Mouse (Mus musculus) G1E (cell line): ENCODE data around the gene Dvl1. TPM values are rescaled to one million over a fixed set of nuclear protein-coding genes. Genes with fewer than 3 reads are reported as not detected.

Source experiments
- ATAC-seq: 2 replicates; pipeline ENCODE4 v1.8.0; 2016; ENCODE audit warnings: mild to moderate bottlenecking; ENCODE audit not compliant: insufficient number of reproducible peaks, poor library complexity, low FRiP score, severe bottlenecking; ENCODE audit errors: extremely low read depth
- DNase-seq: peaks from one replicate; pipeline ENCODE4 v3.0.0; 2012; ENCODE audit warnings: low spot score
- H3K27me3 ChIP-seq: 2 replicates; pipeline ENCODE4 v1.6.1; 2012; ENCODE audit warnings: mild to moderate bottlenecking, low read length, inconsistent platforms; ENCODE audit not compliant: insufficient read depth
- H3K36me3 ChIP-seq: replicated peaks from 2 replicates; pipeline ENCODE3; 2012; ENCODE audit warnings: mild to moderate bottlenecking, inconsistent platforms
- H3K4me1 ChIP-seq: 2 replicates; pipeline ENCODE4 v1.6.1; 2012; ENCODE audit warnings: low read depth, low read length, inconsistent platforms, mixed read lengths; ENCODE audit not compliant: insufficient read depth
- H3K4me3 ChIP-seq: 2 replicates; pipeline ENCODE4 v1.5.1; 2012; ENCODE audit warnings: low read depth, mild to moderate bottlenecking, inconsistent platforms, low read length, moderate library complexity, mixed read lengths
- H3K9me3 ChIP-seq: replicated peaks from 2 replicates; pipeline ENCODE4 v1.6.1; 2012; ENCODE audit warnings: inconsistent platforms
- CTCF ChIP-seq: IDR thresholded peaks from 2 replicates; pipeline ENCODE4 v1.5.1; 2012; ENCODE audit warnings: low read depth, low read length, inconsistent platforms, mixed read lengths
- GATA1 ChIP-seq: IDR thresholded peaks from 2 replicates; pipeline ENCODE4 v1.6.1; 2012; ENCODE audit warnings: borderline replicate concordance, low read length, inconsistent platforms, mixed read lengths
- GATA2 ChIP-seq: IDR thresholded peaks from 2 replicates; pipeline ENCODE4 v1.6.1; 2012; ENCODE audit warnings: low read depth, low read length, inconsistent platforms, borderline replicate concordance
- POLR2AphosphoS5 ChIP-seq: IDR thresholded peaks from 2 replicates; pipeline ENCODE4 v1.6.1; 2012; ENCODE audit warnings: low read depth, low read length, inconsistent platforms; ENCODE audit not compliant: insufficient replicate concordance
- TAL1 ChIP-seq: conservative IDR thresholded peaks from 2 replicates; pipeline ENCODE4 v1.6.1; 2012; ENCODE audit warnings: low read depth, low read length, inconsistent platforms, mixed read lengths
- polyA plus RNA-seq: library from polyadenylated mRNA; stranded (reverse); fragments of >175 nt; gene quantifications from 2 replicates; pipeline ENCODE4 v1.2.3, GENCODE M21; 2012
- total RNA-seq, 2 experiments: library from RNA; stranded (forward) in 1 of 2; stranded (reverse) in 1 of 2; fragments of 200-1000 nt in 1 of 2; fragments of >200 nt in 1 of 2; fragmentation: Nextera tagmentation in 1 of 2; gene quantifications; 2 replicates each; pipeline ENCODE4 v1.2.3; 2014 to 2017

The Dvl1 gene
- total and polyA plus RNA-seq, 3 experiments = 9.2 to 77.7 (median 14.4) TPM

DNA sequence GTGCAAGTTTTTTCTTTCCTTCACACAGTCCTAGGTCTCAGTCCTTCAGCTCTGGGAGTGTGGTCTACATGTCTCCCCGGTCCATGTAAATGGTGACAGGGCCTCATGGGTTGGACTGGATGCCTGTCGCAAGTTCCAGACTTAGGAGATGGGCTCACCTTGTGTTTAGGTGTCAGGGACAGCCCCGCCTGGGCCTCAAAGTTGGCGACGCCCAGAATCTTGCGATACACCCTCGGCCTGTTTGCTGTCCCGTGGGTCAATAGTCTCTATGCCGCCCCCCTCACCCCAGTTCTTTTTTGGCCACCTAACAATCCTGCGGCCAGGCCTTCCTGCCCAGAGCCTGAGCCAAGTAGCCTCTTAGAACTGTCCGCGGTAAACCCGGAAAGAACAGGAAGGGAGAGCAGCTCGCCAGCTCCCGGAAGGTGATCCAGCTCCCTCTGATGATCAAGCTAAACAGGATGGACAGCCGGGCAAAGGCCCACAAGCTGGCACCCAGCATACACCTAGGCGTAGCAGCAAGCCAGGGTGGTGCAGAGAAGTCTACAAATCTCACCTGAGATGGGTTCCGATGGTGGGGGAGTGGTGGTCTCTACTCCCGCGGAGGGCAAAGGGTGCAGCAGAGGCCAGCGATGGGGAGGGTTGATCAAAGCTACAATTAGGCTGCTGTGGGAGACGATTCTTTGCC lies 21.6 kb downstream of the Dvl1 start:
- DNase-seq (peak; percentile 42), ATAC-seq (0 out of 2 replicates have a peak, but pooled peaks have one; percentile 5)
- Histone ChIP-seq H3K27me3 (no peaks in the 10 kb centered on the region), H3K36me3 (peaks cover 68% of the 10 kb centered on the region), H3K9me3 (no peaks in the 10 kb centered on the region), H3K4me1 (peaks cover 33% of the 10 kb centered on the region), H3K4me3 (peak overlapping the region; percentile 77)
- no peak for TF ChIP-seq CTCF
- TF ChIP-seq GATA2 = no peak
- TF ChIP-seq POLR2AphosphoS5 = no peak
- TF ChIP-seq TAL1 = no peak
- TF ChIP-seq GATA1 = no peak

DNA sequence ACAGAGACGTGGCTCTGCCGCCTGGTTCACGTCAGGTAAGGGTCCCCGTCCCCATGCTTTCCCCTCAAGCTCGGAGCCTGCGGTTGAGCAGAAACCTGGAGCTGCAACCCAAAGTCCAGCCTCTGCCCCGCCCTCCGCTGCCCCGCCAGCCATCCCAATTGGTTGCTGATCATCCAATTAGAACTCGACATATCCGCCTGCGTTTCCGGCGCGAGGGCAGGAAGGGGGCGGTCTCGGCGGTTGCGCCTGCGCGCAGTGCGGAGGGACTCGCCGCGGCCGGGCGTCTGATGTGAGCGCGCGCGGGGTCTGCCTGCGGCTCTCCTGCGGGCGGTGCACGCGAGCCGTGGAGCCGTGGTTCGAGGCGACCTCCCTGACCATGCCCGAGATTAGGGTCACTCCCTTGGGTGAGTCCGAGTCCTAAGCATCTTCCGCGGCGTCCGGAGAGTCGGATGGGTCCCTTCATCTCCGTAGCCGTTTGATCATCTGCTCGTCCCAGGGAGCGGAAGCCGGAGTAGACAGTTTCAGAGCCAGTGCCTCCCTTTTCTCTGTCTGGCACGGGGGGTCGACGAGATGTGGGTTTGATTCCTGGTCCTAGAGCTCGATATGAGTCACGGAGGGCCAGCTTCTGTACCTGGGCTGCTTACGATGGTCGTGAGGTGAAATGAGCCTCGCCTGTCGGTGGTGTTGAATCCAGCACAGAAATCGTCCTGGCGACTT lies 22.3 kb downstream of the Dvl1 start, which contains the start of the genes Cptp and Ints11:
Gene Cptp, minus strand, starts transcription at position 124 of the 717 bp plus-strand sequence.
Gene Ints11, plus strand, starts transcription at position 230 of the 717 bp plus-strand sequence.
- ATAC-seq (peak; percentile 100), DNase-seq (peak; percentile 100)
- TF ChIP-seq POLR2AphosphoS5 = no peak
- TF ChIP-seq TAL1 = no peak
- TF ChIP-seq GATA2 = no peak
- TF ChIP-seq CTCF = no peak
- no peak for TF ChIP-seq GATA1
- H3K4me3 ChIP-seq = peak within 1 kb of the TSS; percentile 77
- no peaks in the 10 kb centered on the region for H3K27me3 ChIP-seq
- H3K4me1 ChIP-seq = peaks cover 33% of the 10 kb centered on the region
- no peaks in the 10 kb centered on the region for H3K9me3 ChIP-seq
- peaks cover 68% of the 10 kb centered on the region for H3K36me3 ChIP-seq

- peaks cover 68% of the 10 kb centered on the region for H3K36me3 ChIP-seq
- no peaks in the 10 kb centered on the region for H3K27me3 ChIP-seq
- DNase-seq (no peak), ATAC-seq (no peak)
- peaks cover 33% of the 10 kb centered on the region for H3K4me1 ChIP-seq
- TF ChIP-seq GATA2 (no peak), TAL1 (no peak), CTCF (no peak), POLR2AphosphoS5 (no peak), GATA1 (no peak)
- no peak overlapping the region for H3K4me3 ChIP-seq
- H3K9me3 ChIP-seq = no peaks in the 10 kb centered on the region
Measured at GRCm38 (mm10) chr4:155871404-155871803, 24.2 kb downstream of the Dvl1 start.

DNA sequence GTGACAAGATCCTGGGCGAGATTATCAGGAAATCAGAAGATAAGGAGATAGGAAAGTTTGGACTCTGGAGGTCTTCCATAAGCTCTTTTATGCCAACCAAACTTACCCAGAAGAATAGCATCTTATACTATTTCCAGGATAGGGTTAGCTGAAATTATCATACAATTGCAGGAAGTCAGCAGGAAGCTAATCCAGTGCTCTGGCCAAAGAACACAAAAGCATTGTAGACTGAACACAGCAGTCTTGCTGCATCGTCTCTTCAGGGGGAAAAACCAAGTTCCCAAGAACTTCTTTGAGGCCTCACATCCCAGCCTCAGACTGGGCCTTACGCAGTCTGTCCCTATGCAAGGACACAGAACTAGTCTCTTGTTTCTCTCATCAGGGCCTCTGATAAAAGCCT lies 36.4 kb downstream of the Dvl1 start:
- TF ChIP-seq CTCF = no peak
- ATAC-seq (no peak), DNase-seq (no peak)
- H3K36me3 ChIP-seq = peaks cover 74% of the 10 kb centered on the region
- no peaks in the 10 kb centered on the region for H3K27me3 ChIP-seq
- H3K4me1 ChIP-seq = peaks cover 9% of the 10 kb centered on the region; the same call in 1 of the 2 replicates
- no peak overlapping the region for H3K4me3 ChIP-seq
- no peaks in the 10 kb centered on the region for H3K9me3 ChIP-seq

- TF ChIP-seq TAL1 (no peak), POLR2AphosphoS5 (no peak), GATA1 (no peak), CTCF (no peak), GATA2 (no peak)
- H3K36me3 ChIP-seq = peaks cover 84% of the 10 kb centered on the region
- H3K4me1 ChIP-seq = peaks cover 30% of the 10 kb centered on the region
- ATAC-seq = no peak
- H3K9me3 ChIP-seq = no peaks in the 10 kb centered on the region
- no peak for DNase-seq
- no peaks in the 10 kb centered on the region for H3K27me3 ChIP-seq
- H3K4me3 ChIP-seq = no peak overlapping the region
Measured at GRCm38 (mm10) chr4:155886330-155886729, 39.1 kb downstream of the Dvl1 start.

DNA sequence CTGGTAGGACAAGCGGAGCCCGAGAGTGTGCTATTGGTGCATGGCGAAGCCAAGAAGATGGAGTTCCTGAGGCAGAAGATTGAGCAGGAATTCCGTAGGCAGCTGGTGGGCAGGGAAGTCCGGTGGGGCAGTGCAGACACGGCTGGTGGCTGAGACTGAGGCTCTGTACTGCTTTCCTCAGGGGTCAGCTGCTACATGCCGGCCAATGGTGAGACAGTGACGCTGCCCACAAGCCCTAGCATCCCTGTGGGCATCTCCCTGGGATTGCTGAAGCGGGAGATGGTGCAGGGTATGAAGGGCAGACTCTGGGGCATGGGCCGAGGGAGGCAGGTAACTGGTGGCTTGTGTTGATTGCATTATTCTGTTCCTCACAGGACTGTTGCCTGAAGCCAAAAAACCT lies 40.5 kb downstream of the Dvl1 start:
- Histone ChIP-seq H3K4me3 (no peak overlapping the region), H3K9me3 (no peaks in the 10 kb centered on the region), H3K27me3 (no peaks in the 10 kb centered on the region), H3K4me1 (peaks cover 37% of the 10 kb centered on the region), H3K36me3 (peaks cover 79% of the 10 kb centered on the region)
- no peak for DNase-seq
- no peak for ATAC-seq
- no peak for TF ChIP-seq CTCF
- TF ChIP-seq GATA1 = no peak
- no peak for TF ChIP-seq GATA2
- TF ChIP-seq POLR2AphosphoS5 = no peak
- TF ChIP-seq TAL1 = no peak
